ENCODE assay signal across 19 mouse cellular contexts in the genomic region with DNA sequence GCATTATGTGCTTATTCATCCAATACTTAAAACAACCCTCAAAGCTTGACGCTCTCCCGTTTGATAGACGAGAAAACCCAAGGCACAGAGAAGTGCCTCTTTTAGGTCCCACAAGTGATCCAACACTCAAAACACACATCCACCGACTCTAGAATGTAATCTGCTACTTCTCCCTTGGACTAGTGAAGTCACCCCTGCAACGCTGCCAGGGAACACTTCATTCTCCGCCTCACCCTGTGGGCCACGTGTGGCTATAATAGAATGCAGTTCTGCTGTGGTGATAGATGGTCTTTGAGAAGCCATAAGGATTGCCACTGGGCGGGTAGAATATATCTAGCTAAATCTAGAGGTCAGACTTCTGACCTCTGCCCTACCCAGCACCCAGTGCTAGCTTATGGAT. TPM values are rescaled to one million over a fixed set of nuclear protein-coding genes. Genes with fewer than 3 reads are reported as not detected.
DNase-seq lines count a peak whose midpoint lies in the region; ATAC-seq and TF ChIP-seq lines count a peak whose summit lies in the region.
"Had no signal": no experiment of that assay in that cellular context is flagged by ENCODE, and none has a peak within 500 bp of the region (broad histone marks: within the 10 kb centered on the region; RNA-seq: fewer than 3 reads in every experiment).

No protein-coding gene starts in this region.

- peaks cover 12% of the 10 kb centered on the region; the same call in 1 of the 2 replicates for H3K4me1 ChIP-seq in heart, embryonic 12.5 days (replicated peaks)
- H3K4me1 ChIP-seq: midbrain, embryonic 13.5 days had no signal

- no peak for ATAC-seq in heart, embryonic 12.5 days (ENCODE audit: insufficient number of reproducible peaks, low FRiP score)
- ATAC-seq: midbrain, embryonic 13.5 days had no signal

- no peak overlapping the region for H3K27ac ChIP-seq in heart, embryonic 12.5 days (ENCODE audit: poor library complexity, severe bottlenecking)
- no peak overlapping the region for H3K27ac ChIP-seq in layer of hippocampus, adult 2 months
- H3K27ac ChIP-seq: embryonic facial prominence, embryonic 15.5 days; forebrain, embryonic 10.5 days; heart, embryonic 13.5 days; hindbrain, embryonic 14.5 days; left cerebral cortex, adult 2 months; liver, embryonic 14.5 days; midbrain, embryonic 13.5 days had no signal

- DNase-seq in heart, adult 8-10 months (ENCODE audit: low spot score): peak; percentile 48
- DNase-seq in gastrocnemius, adult 18-20 months (ENCODE audit: low spot score): peak; percentile 67
- DNase-seq in heart, postnatal 10 days: peak; percentile 63 to 71
- DNase-seq in lung, postnatal 36 days: peak; percentile 78
- no peak for DNase-seq in layer of hippocampus, adult 11-12 months (ENCODE audit: low spot score)
- DNase-seq in layer of hippocampus, adult 8-10 months (ENCODE audit: low spot score in 2 of 2): no peak
- DNase-seq in layer of hippocampus, adult 2 months (ENCODE audit: low spot score in 2 of 2): no peak
- DNase-seq: cerebellum, adult 9-11 months; right cerebral cortex, postnatal 25 days; thymus, postnatal 36 days had no signal

- intact Hi-C loops in heart, postnatal 10 days (cut with DNase I): no loop called here

- H3K36me3 ChIP-seq in heart, embryonic 12.5 days: no peaks in the 10 kb centered on the region
- H3K36me3 ChIP-seq: embryonic facial prominence, embryonic 15.5 days; forebrain, embryonic 10.5 days; heart, embryonic 13.5 days; limb, embryonic 12.5 days; midbrain, embryonic 13.5 days had no signal

- no peak for TF ChIP-seq CTCF in layer of hippocampus, adult 2 months (conservative IDR thresholded peaks at IDR 0.05)

- no peaks in the 10 kb centered on the region for H3K9me3 ChIP-seq in heart, embryonic 12.5 days (replicated peaks)
- H3K9me3 ChIP-seq: embryonic facial prominence, embryonic 15.5 days; forebrain, embryonic 10.5 days; heart, embryonic 13.5 days; limb, embryonic 12.5 days; midbrain, embryonic 13.5 days had no signal

- H3K27me3 ChIP-seq in heart, embryonic 12.5 days (replicated peaks): peaks cover 6% of the 10 kb centered on the region
- H3K27me3 ChIP-seq: embryonic facial prominence, embryonic 15.5 days; limb, embryonic 12.5 days had no signal

- no peak overlapping the region for H3K4me2 ChIP-seq in heart, embryonic 12.5 days
- H3K4me2 ChIP-seq: embryonic facial prominence, embryonic 15.5 days; heart, embryonic 13.5 days; hindbrain, embryonic 14.5 days; limb, embryonic 12.5 days; midbrain, embryonic 13.5 days had no signal

- H3K9ac ChIP-seq in heart, embryonic 12.5 days: no peak overlapping the region
- H3K9ac ChIP-seq: embryonic facial prominence, embryonic 15.5 days; heart, embryonic 13.5 days; hindbrain, embryonic 14.5 days; limb, embryonic 12.5 days; liver, embryonic 14.5 days; midbrain, embryonic 13.5 days had no signal

- WGBS in heart, embryonic 12.5 days: 68% methylated on average over 8 of the region's 8 CpGs

- no peak overlapping the region for H3K4me3 ChIP-seq in heart, embryonic 12.5 days
- no peak overlapping the region for H3K4me3 ChIP-seq in layer of hippocampus, adult 2 months
- H3K4me3 ChIP-seq: embryonic facial prominence, embryonic 15.5 days; forebrain, embryonic 10.5 days; heart, embryonic 13.5 days; left cerebral cortex, adult 2 months; limb, embryonic 12.5 days; midbrain, embryonic 13.5 days had no signal

RNA-seq across cellular contexts. Expression of gene Kdm7a, which starts 57.0 kb away (rescaled TPM):
- 10 to 100 TPM; 16.9 to 20.8 (median 18.9) TPM for total RNA-seq in heart, adult 8-10 months (2022)
- polyA plus RNA-seq in heart, embryonic 12.5 days (2016; fragmentation: Nextera tagmentation; extraction: Ambion mirVana): 6.8 and 7.1 TPM in 2 replicates
- total RNA-seq in gastrocnemius, adult 18-20 months (2021): 10 to 100 TPM; 25.3 to 26.2 TPM
- 10 to 100 TPM; 17.6 to 21.0 TPM for total RNA-seq in heart, postnatal 10 days (2021)
- 10 to 100 TPM; 32.8 to 56.7 (median 45.0) TPM for total RNA-seq in layer of hippocampus, adult 8-10 months (2022)
- total RNA-seq in layer of hippocampus, adult 2 months (2021): 10 to 100 TPM; 47.7 to 54.5 TPM

Comparison
In these comparisons a context has a peak if more than half of its experiments do, and no peak if none do; other contexts are left out.
1. DNase-seq: peak in heart, adult 8-10 months (single experiment), gastrocnemius, adult 18-20 months (single experiment), heart, postnatal 10 days (2 of 2) and lung, postnatal 36 days (single experiment); none in layer of hippocampus, adult 11-12 months (single experiment), layer of hippocampus, adult 8-10 months (0 of 2) and layer of hippocampus, adult 2 months (0 of 2).